In the genomic region with DNA sequence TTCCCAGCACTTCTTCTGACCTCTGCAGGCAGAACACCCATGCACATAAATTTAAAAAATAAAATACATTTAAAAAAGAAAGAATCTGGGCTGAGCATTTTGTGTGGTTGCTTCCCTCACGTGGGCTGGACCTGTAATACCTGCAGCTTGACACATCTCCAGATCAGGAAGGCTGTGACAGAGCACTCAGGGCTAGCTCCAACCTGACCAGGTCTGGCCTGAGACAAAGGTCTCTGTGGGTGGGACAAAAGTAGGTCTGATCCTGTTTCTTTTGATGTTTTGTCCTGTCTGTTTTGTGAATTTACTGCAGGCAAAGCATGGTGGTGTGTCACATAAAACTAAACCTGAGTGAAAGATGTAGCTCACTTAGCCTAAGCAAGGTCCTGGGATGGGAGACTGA, we compare ENCODE assay signal across 34 mouse cellular contexts. TPM values are rescaled to one million over a fixed set of nuclear protein-coding genes. Genes with fewer than 3 reads are reported as not detected.
"Had no signal": no experiment of that assay in that cellular context is flagged by ENCODE, and none has a peak within 500 bp of the region (broad histone marks: within the 10 kb centered on the region; RNA-seq: fewer than 3 reads in every experiment).

No protein-coding gene starts in this region.

- H3K4me1 ChIP-seq: intestine, embryonic 15.5 days; kidney, embryonic 15.5 days had no signal

- H3K4me3 ChIP-seq: heart, embryonic 12.5 days; heart, embryonic 13.5 days; heart, embryonic 15.5 days; hindbrain, embryonic 10.5 days; hindbrain, embryonic 12.5 days; hindbrain, embryonic 13.5 days; hindbrain, embryonic 15.5 days; intestine, embryonic 15.5 days; kidney, embryonic 15.5 days; layer of hippocampus, adult 2 months; left cerebral cortex, adult 2 months had no signal

- DNase-seq: heart, postnatal 14 days; heart, postnatal 36 days; heart, postnatal 4 days; kidney, adult 11 months; kidney, adult 18-20 months; kidney, adult 2 months; kidney, adult 8-10 months; kidney, adult 9 months; kidney, postnatal 10 days; kidney, postnatal 14 days; kidney, postnatal 25 days; kidney, postnatal 36 days; kidney, postnatal 4 days; layer of hippocampus, adult 9-11 months; layer of hippocampus, postnatal 36 days had no signal

- ATAC-seq: hindbrain, embryonic 16.5 days; hindbrain, postnatal 0 days; inflammation-experienced regulatory T-cells, adult 6 months; intestine, embryonic 15.5 days; intestine, embryonic 16.5 days; intestine, postnatal 0 days had no signal

- H3K9me3 ChIP-seq: heart, embryonic 13.5 days; heart, embryonic 15.5 days; hindbrain, embryonic 10.5 days; hindbrain, embryonic 12.5 days; hindbrain, embryonic 13.5 days; hindbrain, embryonic 15.5 days; intestine, embryonic 15.5 days; kidney, embryonic 15.5 days had no signal

- H3K36me3 ChIP-seq: heart, embryonic 12.5 days; heart, embryonic 13.5 days; heart, embryonic 15.5 days; hindbrain, embryonic 10.5 days; hindbrain, embryonic 12.5 days; hindbrain, embryonic 13.5 days; hindbrain, embryonic 15.5 days; intestine, embryonic 15.5 days; kidney, embryonic 15.5 days had no signal

- H3K9ac ChIP-seq: heart, embryonic 12.5 days; heart, embryonic 13.5 days; heart, embryonic 15.5 days; hindbrain, embryonic 12.5 days; hindbrain, embryonic 13.5 days; hindbrain, embryonic 14.5 days; hindbrain, embryonic 15.5 days; intestine, embryonic 15.5 days; kidney, embryonic 15.5 days had no signal

- H3K27ac ChIP-seq: heart, embryonic 13.5 days; heart, embryonic 15.5 days; hindbrain, embryonic 10.5 days; hindbrain, embryonic 12.5 days; hindbrain, embryonic 13.5 days; hindbrain, embryonic 14.5 days; hindbrain, embryonic 15.5 days; hindbrain, postnatal 0 days; intestine, embryonic 15.5 days; kidney, embryonic 15.5 days; kidney, postnatal 0 days; layer of hippocampus, adult 2 months; left cerebral cortex, adult 2 months had no signal

- H3K27me3 ChIP-seq: heart, embryonic 12.5 days; heart, embryonic 13.5 days; heart, embryonic 15.5 days; hindbrain, embryonic 12.5 days; hindbrain, embryonic 13.5 days; hindbrain, embryonic 15.5 days; intestine, embryonic 15.5 days; kidney, embryonic 15.5 days had no signal

- H3K4me2 ChIP-seq: heart, embryonic 12.5 days; heart, embryonic 13.5 days; heart, embryonic 15.5 days; hindbrain, embryonic 12.5 days; hindbrain, embryonic 13.5 days; hindbrain, embryonic 14.5 days; hindbrain, embryonic 15.5 days; intestine, embryonic 15.5 days; kidney, embryonic 15.5 days had no signal

RNA-seq across cellular contexts. Expression of a gene that starts 56.8 kb away (rescaled TPM):
- total RNA-seq: hematopoietic stem cell, adult 5-6 weeks had no signal
- polyA plus RNA-seq: heart, embryonic 12.5 days; hindbrain, embryonic 13.5 days; hindbrain, embryonic 14.5 days; hindbrain, embryonic 15.5 days; hindbrain, postnatal 0 days had no signal
